Mouse (Mus musculus) spleen, postnatal 36 days (tissue): Measurements from ENCODE around the gene Nudt2.

Source experiments
- DNase-seq, 2 experiments: peaks; one replicate each; pipeline ENCODE4 v3.0.0; 2022; ENCODE audit warnings: low spot score in 2 of 2, mixed read lengths in 1 of 2

Gene Nudt2

GRCm38 (mm10) chr4:41520641-41521040 is 55.7 kb downstream of the Nudt2 start:
- DNase-seq = no peak

- no peak for DNase-seq
These were observed 57.2 kb downstream of the Nudt2 start for GRCm38 (mm10) chr4:41522136-41522535.

GRCm38 (mm10) chr4:41522788-41523187 is 57.8 kb downstream of the Nudt2 start:
- no peak for DNase-seq

DNA sequence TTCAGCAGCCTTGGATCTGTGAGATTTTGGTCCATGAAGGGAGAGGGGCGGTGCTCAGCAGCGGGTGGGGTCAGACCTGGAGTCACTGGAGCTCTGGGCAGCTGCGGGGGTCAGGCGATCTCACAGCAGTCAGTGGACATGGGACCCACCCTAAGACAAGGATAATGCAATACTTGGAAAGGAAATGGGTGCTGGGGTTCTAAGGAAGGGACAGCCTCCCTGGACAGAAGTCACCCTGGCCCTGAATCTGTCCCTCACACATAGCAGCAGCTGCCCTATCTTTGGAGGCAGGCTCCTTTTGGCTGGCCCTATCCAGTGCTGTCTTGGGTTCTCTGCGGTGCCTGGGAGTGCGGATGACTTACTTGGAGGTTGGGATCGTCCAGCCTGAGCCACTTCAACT is 58.9 kb downstream of the Nudt2 start:
- DNase-seq = no peak

GRCm38 (mm10) chr4:41524829-41525228 is 59.9 kb downstream of the Nudt2 start:
- no peak for DNase-seq

- DNase-seq = no peak
These were observed 61.6 kb downstream of the Nudt2 start for GRCm38 (mm10) chr4:41526553-41526952.

- no peak for DNase-seq
These were observed 62.1 kb downstream of the Nudt2 start for GRCm38 (mm10) chr4:41527076-41527475.

- no peak for DNase-seq
These were observed 63.0 kb downstream of the Nudt2 start for GRCm38 (mm10) chr4:41527996-41528395.
